Mouse (Mus musculus) layer of hippocampus, adult 2 months (tissue): ENCODE measurements around the gene Zdhhc14. TPM values are rescaled to one million over a fixed set of nuclear protein-coding genes. Genes with fewer than 3 reads are reported as not detected.

ENCODE experiments used
- DNase-seq, 2 experiments: peaks; one replicate each; pipeline ENCODE4 v3.0.0; 2022; ENCODE audit warnings: low spot score in 2 of 2
- H3K27ac ChIP-seq: fragments of 200-600 bp; 2 replicates; pipeline ENCODE4 v1.8.1; 2022
- H3K4me3 ChIP-seq: fragments of 200-600 bp; 2 replicates; pipeline ENCODE4 v1.8.1; 2022; ENCODE audit warnings: mild to moderate bottlenecking
- CTCF ChIP-seq: fragments of 200-600 bp; conservative IDR thresholded peaks from 2 replicates; pipeline ENCODE4 v1.8.1; 2022; ENCODE audit warnings: antibody characterized with exemption, mild to moderate bottlenecking, moderate library complexity
- total RNA-seq, 2 experiments: library from RNA; stranded (reverse); gene quantifications; 2 replicates each; pipeline ENCODE4 v1.2.3; 2021

Zdhhc14 gene
- total RNA-seq, 2 experiments from 2014 or later: 40.6 to 48.6 TPM

GRCm38 (mm10) chr17:5549460-5549859 lies 57.1 kb downstream of the Zdhhc14 start:
- no peak for TF ChIP-seq CTCF
- DNase-seq: no peak
- Histone ChIP-seq H3K4me3 (no peak overlapping the region), H3K27ac (peak overlapping the region; percentile 77; the same call in 1 of the 2 replicates)

GRCm38 (mm10) chr17:5550444-5550843 lies 58.1 kb downstream of the Zdhhc14 start:
- H3K27ac ChIP-seq: peak overlapping the region; percentile 77
- no peak overlapping the region for H3K4me3 ChIP-seq
- peak; percentile 74 to 87 for DNase-seq
- no peak for TF ChIP-seq CTCF

- H3K27ac ChIP-seq: peak overlapping the region; percentile 77
- no peak for DNase-seq
- TF ChIP-seq CTCF: no peak
- no peak overlapping the region for H3K4me3 ChIP-seq
Observed at GRCm38 (mm10) chr17:5551136-5551535, 58.8 kb downstream of the Zdhhc14 start.

GRCm38 (mm10) chr17:5552036-5552760 lies 59.8 kb downstream of the Zdhhc14 start:
- H3K27ac ChIP-seq: no peak overlapping the region
- no peak for TF ChIP-seq CTCF
- DNase-seq: no peak
- H3K4me3 ChIP-seq: no peak overlapping the region

GRCm38 (mm10) chr17:5553556-5553955 lies 61.2 kb downstream of the Zdhhc14 start:
- Histone ChIP-seq H3K27ac (peak overlapping the region; percentile 21; the same call in 1 of the 2 replicates), H3K4me3 (no peak overlapping the region)
- DNase-seq: no peak
- no peak for TF ChIP-seq CTCF

GRCm38 (mm10) chr17:5554573-5554972 lies 62.2 kb downstream of the Zdhhc14 start:
- no peak overlapping the region for H3K4me3 ChIP-seq
- DNase-seq: no peak
- no peak overlapping the region for H3K27ac ChIP-seq
- no peak for TF ChIP-seq CTCF

GRCm38 (mm10) chr17:5556568-5556967 lies 64.2 kb downstream of the Zdhhc14 start:
- TF ChIP-seq CTCF: no peak
- DNase-seq: no peak
- Histone ChIP-seq H3K4me3 (no peak overlapping the region), H3K27ac (no peak overlapping the region)

GRCm38 (mm10) chr17:5560212-5560611 lies 67.9 kb downstream of the Zdhhc14 start:
- no peak for TF ChIP-seq CTCF

GRCm38 (mm10) chr17:5563108-5563507 lies 70.8 kb downstream of the Zdhhc14 start:
- H3K27ac ChIP-seq: no peak overlapping the region
- DNase-seq: no peak
- H3K4me3 ChIP-seq: no peak overlapping the region
- TF ChIP-seq CTCF: no peak

More at GRCm38 (mm10) chr17:5560212-5560611, 67.9 kb downstream of the Zdhhc14 start:
- Histone ChIP-seq H3K4me3 (no peak overlapping the region), H3K27ac (no peak overlapping the region)
- DNase-seq: no peak

GRCm38 (mm10) chr17:5566006-5566405 lies 73.6 kb downstream of the Zdhhc14 start:
- no peak for TF ChIP-seq CTCF
- Histone ChIP-seq H3K4me3 (no peak overlapping the region), H3K27ac (no peak overlapping the region)
- DNase-seq: no peak

GRCm38 (mm10) chr17:5567943-5568342 lies 75.6 kb downstream of the Zdhhc14 start:
- DNase-seq: no peak
- no peak overlapping the region for H3K4me3 ChIP-seq
- no peak for TF ChIP-seq CTCF
- no peak overlapping the region for H3K27ac ChIP-seq

GRCm38 (mm10) chr17:5569131-5570030 lies 77.0 kb downstream of the Zdhhc14 start:
- no peak overlapping the region for H3K4me3 ChIP-seq
- DNase-seq: peak in 1 of 2 experiments; percentile 40
- TF ChIP-seq CTCF: no peak
- H3K27ac ChIP-seq: peak overlapping the region; percentile 21

GRCm38 (mm10) chr17:5572096-5572730 lies 79.9 kb downstream of the Zdhhc14 start:
- no peak overlapping the region for H3K4me3 ChIP-seq
- DNase-seq: no peak
- TF ChIP-seq CTCF: no peak
- H3K27ac ChIP-seq: peak overlapping the region; percentile 67; the same call in 1 of the 2 replicates
